Mouse (Mus musculus): ENCODE results near the gene Glb1.

GRCm38 (mm10) chr9:114388288-114388687, 12.6 kb upstream of the Glb1 start:
- TF ChIP-seq CTCF (conservative IDR thresholded peaks at IDR 0.05; ENCODE audit: insufficient read depth, insufficient read length, low read depth, low read length): no peak
- TF ChIP-seq POLR2A (IDR thresholded peaks at IDR 0.05; ENCODE audit: low read depth, low read length): no peak

All from kidney, adult 2 months (tissue).